Mouse (Mus musculus): Measurements from ENCODE around the gene Btg2.

The Btg2 gene

GRCm38 (mm10) chr1:134078802-134079476, at the start of gene Btg2:
Btg2 (minus strand) TSS chr1:134079120.
- peak; percentile 98 for DNase-seq (ENCODE audit: low spot score in 2 of 2)

GRCm38 (mm10) chr1:134122195-134122594, 43.3 kb upstream of the Btg2 start:
- DNase-seq (ENCODE audit: low spot score in 2 of 2), result peak; percentile 28 to 69

GRCm38 (mm10) chr1:134120179-134120578, 41.3 kb upstream of the Btg2 start:
- peak; percentile 79 to 89 for DNase-seq (ENCODE audit: low spot score in 2 of 2)

- no peak for DNase-seq (ENCODE audit: low spot score in 2 of 2)
Measured at GRCm38 (mm10) chr1:134117110-134117509, 38.2 kb upstream of the Btg2 start.

GRCm38 (mm10) chr1:134115424-134115823, 36.5 kb upstream of the Btg2 start:
- DNase-seq (ENCODE audit: low spot score in 2 of 2), result no peak

GRCm38 (mm10) chr1:134114730-134115129, 35.8 kb upstream of the Btg2 start:
- DNase-seq (ENCODE audit: low spot score in 2 of 2), result no peak

GRCm38 (mm10) chr1:134114018-134114417, 35.1 kb upstream of the Btg2 start:
- DNase-seq (ENCODE audit: low spot score in 2 of 2), result no peak

GRCm38 (mm10) chr1:134113560-134113959, 34.6 kb upstream of the Btg2 start:
- DNase-seq (ENCODE audit: low spot score in 2 of 2), result no peak

GRCm38 (mm10) chr1:134110979-134111378, 32.1 kb upstream of the Btg2 start, which contains the start of gene Chit1:
Chit1 (plus strand) TSS chr1:134111242.
- DNase-seq (ENCODE audit: low spot score in 2 of 2), result no peak

- no peak for DNase-seq (ENCODE audit: low spot score in 2 of 2)
Measured at GRCm38 (mm10) chr1:134110449-134110848, 31.5 kb upstream of the Btg2 start.

GRCm38 (mm10) chr1:134110015-134110414, 31.1 kb upstream of the Btg2 start:
- DNase-seq (ENCODE audit: low spot score in 2 of 2), result no peak

GRCm38 (mm10) chr1:134107777-134108176, 28.9 kb upstream of the Btg2 start:
- DNase-seq (ENCODE audit: low spot score in 2 of 2), result peak in 1 of 2 experiments; percentile 12

GRCm38 (mm10) chr1:134106719-134107118, 27.8 kb upstream of the Btg2 start:
- peak; percentile 63 to 71 for DNase-seq (ENCODE audit: low spot score in 2 of 2)

GRCm38 (mm10) chr1:134105764-134106430, 27.0 kb upstream of the Btg2 start:
- DNase-seq (ENCODE audit: low spot score in 2 of 2), result peak; percentile 9 to 19

- DNase-seq (ENCODE audit: low spot score in 2 of 2), result peak; percentile 14 to 20
Measured at GRCm38 (mm10) chr1:134105043-134105763, 26.3 kb upstream of the Btg2 start.

GRCm38 (mm10) chr1:134103861-134104260, 24.9 kb upstream of the Btg2 start:
- DNase-seq (ENCODE audit: low spot score in 2 of 2), result peak in 1 of 2 experiments; percentile 16

- peak in 1 of 2 experiments; percentile 8 for DNase-seq (ENCODE audit: low spot score in 2 of 2)
Measured at GRCm38 (mm10) chr1:134101593-134101992, 22.7 kb upstream of the Btg2 start.

GRCm38 (mm10) chr1:134100928-134101327, 22.0 kb upstream of the Btg2 start:
- peak in 1 of 2 experiments; percentile 10 for DNase-seq (ENCODE audit: low spot score in 2 of 2)

GRCm38 (mm10) chr1:134100401-134100800, 21.5 kb upstream of the Btg2 start:
- DNase-seq (ENCODE audit: low spot score in 2 of 2), result peak in 1 of 2 experiments; percentile 11

GRCm38 (mm10) chr1:134099516-134100235, 20.8 kb upstream of the Btg2 start:
- peak in 1 of 2 experiments; percentile 84 for DNase-seq (ENCODE audit: low spot score in 2 of 2)

GRCm38 (mm10) chr1:134098726-134099515, 20.0 kb upstream of the Btg2 start:
- peak; percentile 77 for DNase-seq (ENCODE audit: low spot score in 2 of 2)
